Mouse (Mus musculus) liver, adult 2 months (tissue): ENCODE measurements at regions not wholly inside any gene's neighbourhood (a gene's known extent, or its start where the extent isn't known, plus 50 kb on each side); places are given as distances from the start of the nearest gene placed in this dataset.

Source experiments
- CTCF ChIP-seq: fragments of 200-500 bp; IDR thresholded peaks from 2 replicates; pipeline ENCODE4 v1.5.1; 2011; ENCODE audit warnings: low read depth, low read length, control low read depth
- POLR2A ChIP-seq: fragments of 200-500 bp; IDR thresholded peaks from 2 replicates; pipeline ENCODE4 v1.6.1; 2011; ENCODE audit warnings: low read length, control low read depth; ENCODE audit not compliant: insufficient read depth; ENCODE audit errors: extremely low read depth

DNA sequence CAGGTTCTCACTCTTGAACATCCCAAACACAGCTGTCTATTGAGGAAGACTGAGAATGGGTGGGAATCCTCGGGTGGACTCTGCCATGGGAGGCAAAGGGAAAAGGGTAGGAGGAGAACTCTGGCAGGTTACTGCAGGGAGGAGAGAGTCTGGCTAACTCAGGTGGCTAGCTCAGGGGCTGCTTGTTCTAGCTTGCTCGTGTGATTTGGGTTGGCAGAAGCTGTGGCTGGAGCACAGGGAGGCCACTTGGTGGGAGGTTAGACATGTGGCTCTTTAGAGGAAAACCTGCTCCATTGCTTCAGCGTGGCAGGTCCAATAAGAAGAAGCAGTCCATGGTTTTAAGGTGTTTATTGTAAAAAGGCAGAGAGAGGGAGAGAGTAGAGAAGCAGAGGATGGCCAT lies 349.1 kb downstream of the Osr1 start:
- TF ChIP-seq POLR2A = no peak
- no peak for TF ChIP-seq CTCF
